Mouse (Mus musculus) stomach, postnatal 0 days (tissue): ENCODE measurements around the gene Chga. TPM values are rescaled to one million over a fixed set of nuclear protein-coding genes. Genes with fewer than 3 reads are reported as not detected.

Experiments
- ATAC-seq: fragments of 200-750 bp; cut with Nextera tagmentation; 2 replicates; pipeline ENCODE4 v1.8.0; 2017; ENCODE audit not compliant: low FRiP score, low TSS enrichment
- DNase-seq: peaks from one replicate; pipeline ENCODE4 v3.0.0-alpha.2; 2016; ENCODE audit warnings: low spot score
- H3K27ac ChIP-seq: fragments of 300-500 bp; sonication (generic); replicated peaks from 2 replicates; pipeline ENCODE4 v1.5.1; 2014; ENCODE audit warnings: mild to moderate bottlenecking, control low read depth
- H3K27me3 ChIP-seq: fragments of 300-500 bp; sonication (generic); 2 replicates; pipeline ENCODE4 v1.6.1; 2014; ENCODE audit warnings: low read length; ENCODE audit not compliant: control insufficient read depth, insufficient read depth
- H3K36me3 ChIP-seq: fragments of 300-500 bp; sonication (generic); 2 replicates; pipeline ENCODE4 v1.6.1; 2014; ENCODE audit warnings: low read length, mixed read lengths; ENCODE audit not compliant: control insufficient read depth, insufficient read depth
- H3K4me1 ChIP-seq: fragments of 300-500 bp; sonication (generic); replicated peaks from 2 replicates; pipeline ENCODE4 v1.6.1; 2014; ENCODE audit warnings: antibody characterized with exemption; ENCODE audit not compliant: control insufficient read depth, insufficient read depth
- H3K4me2 ChIP-seq: fragments of 300-500 bp; sonication (generic); replicated peaks from 2 replicates; pipeline ENCODE4 v1.6.1; 2014; ENCODE audit warnings: low read depth, mild to moderate bottlenecking, control low read depth, moderate library complexity
- H3K4me3 ChIP-seq: fragments of 300-500 bp; sonication (generic); 2 replicates; pipeline ENCODE4 v1.5.1; 2014; ENCODE audit warnings: low read depth, low read length, control low read depth
- H3K9ac ChIP-seq: fragments of 300-500 bp; sonication (generic); 2 replicates; pipeline ENCODE4 v1.6.1; 2014; ENCODE audit warnings: mild to moderate bottlenecking, low read length, control low read depth, mixed read lengths
- H3K9me3 ChIP-seq: fragments of 300-500 bp; sonication (generic); 2 replicates; pipeline ENCODE4 v1.6.1; 2016; ENCODE audit warnings: low read length; ENCODE audit not compliant: control insufficient read depth
- CTCF ChIP-seq: IDR thresholded peaks from 2 replicates; pipeline ENCODE4 v1.5.1; 2016; ENCODE audit warnings: antibody characterized with exemption, low read depth, mild to moderate bottlenecking, moderate library complexity
- EP300 ChIP-seq: optimal IDR thresholded peaks from 2 replicates; pipeline ENCODE3; 2016; ENCODE audit warnings: antibody characterized with exemption
- WGBS: fragments of 180-500 bp; shearing (Covaris S2); extraction: QIAGEN DNeasy Blood & Tissue Kit; methylation state at CpG from one replicate; pipeline ENCODE4 v1.1.7; 2014; 5-methylcytosine and 5-hydroxymethylcytosine counted together
- polyA plus RNA-seq: library from polyadenylated mRNA; unstranded; fragments of >200 nt; fragmentation: Nextera tagmentation; extraction: Ambion mirVana; gene quantifications from 2 replicates; pipeline ENCODE4 v1.2.1, GENCODE M21; 2015

Gene Chga
- polyA plus RNA-seq, 1 experiment from 2014 or later = 28.9 TPM

- no peak for ATAC-seq
- no peak overlapping the region for H3K9ac ChIP-seq
- no peak for TF ChIP-seq EP300
- TF ChIP-seq CTCF = no peak
- no peak overlapping the region for H3K4me3 ChIP-seq
- no peaks in the 10 kb centered on the region for H3K27me3 ChIP-seq
- H3K36me3 ChIP-seq = no peaks in the 10 kb centered on the region
- no peak overlapping the region for H3K27ac ChIP-seq
- no peaks in the 10 kb centered on the region for H3K9me3 ChIP-seq
- no peaks in the 10 kb centered on the region; the same call in 1 of the 2 replicates for H3K4me1 ChIP-seq
- H3K4me2 ChIP-seq = no peak overlapping the region
- 89% methylated on average over 4 of the region's 4 CpGs for WGBS
- no peak for DNase-seq
Measured at GRCm38 (mm10) chr12:102613411-102613810, 58.6 kb downstream of the Chga start.

Other genes starting within 250 kb of the Chga start
- gene Lgmn, start 115.2 kb upstream of the Chga start, polyA plus RNA-seq = 75.1 and 77.1 TPM in 2 replicates
- gene Golga5, start 85.8 kb upstream of the Chga start, polyA plus RNA-seq = 29.3 and 30.3 TPM in 2 replicates
- gene Itpk1, start 150.0 kb downstream of the Chga start, polyA plus RNA-seq = 21.5 and 26.7 TPM in 2 replicates
- gene Moap1, start 188.7 kb downstream of the Chga start, polyA plus RNA-seq = 8.1 and 9.5 TPM in 2 replicates
- 10.5 and 10.9 TPM in 2 replicates for gene Tmem251, start 188.8 kb downstream of the Chga start, polyA plus RNA-seq
- not detected in 2 replicates for gene Gm28051, start 202.8 kb downstream of the Chga start, polyA plus RNA-seq
- 13.6 and 14.7 TPM in 2 replicates for gene Gon7, start 202.8 kb downstream of the Chga start, polyA plus RNA-seq
- gene Ubr7, start 203.0 kb downstream of the Chga start, polyA plus RNA-seq = 16.1 and 16.3 TPM in 2 replicates
- gene Gm20604, start 203.7 kb downstream of the Chga start, polyA plus RNA-seq = 10.3 and 10.6 TPM in 2 replicates